Mouse (Mus musculus): ENCODE data around the gene Sirt2. TPM values are rescaled to one million over a fixed set of nuclear protein-coding genes. Genes with fewer than 3 reads are reported as not detected.

Gene Sirt2
- total and polyA plus RNA-seq, 3 experiments = 40.9 to 128 (median 68.3) TPM

GRCm38 (mm10) chr7:28780857-28781256 is 14.3 kb downstream of the Sirt2 start (continued):
- TF ChIP-seq KAT2A (IDR thresholded peaks at IDR 0.05; ENCODE audit: insufficient replicate concordance, low read length) (no peak), POLR2A (IDR thresholded peaks at IDR 0.05; ENCODE audit: low read depth, low read length) (no peak), MAX (IDR thresholded peaks at IDR 0.05; ENCODE audit: low read length) (peak; percentile 10; the same call in 1 of the 2 replicates), RCOR1 (conservative IDR thresholded peaks at IDR 0.05; ENCODE audit: low read depth, low read length) (peak; percentile 96)

- Histone ChIP-seq H3K4me3 (replicated peaks in 1 of 3; ENCODE audit: low read depth in 2 of 3, low read length in 2 of 3, poor library complexity in 1 of 3) (peak overlapping the region; percentile 20 to 31 (median 27)), H3K79me2 (replicated peaks; ENCODE audit: control insufficient read depth, extremely low read depth, insufficient read depth, poor library complexity, severe bottlenecking) (no peaks in the 10 kb centered on the region), H3K9ac (ENCODE audit: insufficient read depth, low read depth) (peak overlapping the region; percentile 64), H3K27ac (ENCODE audit: insufficient read depth, low read depth) (peak overlapping the region; percentile 99), H3K4me2 (ENCODE audit: insufficient read depth, low read depth, poor library complexity, severe bottlenecking) (peak overlapping the region; percentile 56), H3K4me1 (ENCODE audit: control insufficient read depth in 1 of 2, insufficient read depth in 2 of 2) (peaks cover 37 to 74% of the 10 kb centered on the region in 2 experiments), H3K27me3 (replicated peaks) (no peaks in the 10 kb centered on the region), H3K36me3 (replicated peaks in 1 of 2; ENCODE audit: control insufficient read depth in 1 of 2, insufficient read depth in 1 of 2, low read length in 1 of 2) (peaks cover 34 to 71% of the 10 kb centered on the region in 2 experiments), H3K9me3 (replicated peaks; ENCODE audit: low read length) (no peaks in the 10 kb centered on the region)
- dilution Hi-C loops (cut with MboI; ENCODE audit: extremely low pct_ligation_motif_present, extremely low pct_unique_long_range_greater_than_20kb, low sequenced_read_pairs) = no loop called here
- TF ChIP-seq MAX (IDR thresholded peaks at IDR 0.05; ENCODE audit: low read length) (peak; percentile 70), HCFC1 (IDR thresholded peaks at IDR 0.05; ENCODE audit: low read depth, low read length) (0 out of 2 replicates have a peak, but pooled peaks have one; percentile 20), POLR2A (IDR thresholded peaks at IDR 0.05; ENCODE audit: low read depth, low read length) (peak; percentile 53), TBP (conservative IDR thresholded peaks at IDR 0.05; ENCODE audit: low read depth, low read length) (0 out of 2 replicates have a peak, but pooled peaks have one; percentile 37), TCF12 (IDR thresholded peaks at IDR 0.05; ENCODE audit: low read depth, low read length) (0 out of 2 replicates have a peak, but pooled peaks have one; percentile 13), USF2 (conservative IDR thresholded peaks at IDR 0.05; ENCODE audit: low read depth, low read length) (no peak), JUND (conservative IDR thresholded peaks at IDR 0.05; ENCODE audit: low read depth, low read length) (no peak), ZKSCAN1 (IDR thresholded peaks at IDR 0.05; ENCODE audit: borderline replicate concordance, low read depth, low read length) (no peak), KAT2A (IDR thresholded peaks at IDR 0.05; ENCODE audit: insufficient replicate concordance, low read length) (no peak), POLR2AphosphoS2 (IDR thresholded peaks at IDR 0.05; ENCODE audit: low read depth, low read length) (0 out of 2 replicates have a peak, but pooled peaks have one; percentile 12), E2F4 (IDR thresholded peaks at IDR 0.05; ENCODE audit: insufficient replicate concordance, low read depth, low read length) (no peak), MXI1 (IDR thresholded peaks at IDR 0.05; ENCODE audit: low read depth, low read length) (peak; percentile 58), NELFE (IDR thresholded peaks at IDR 0.05; ENCODE audit: low read depth, low read length) (peak; percentile 48; the same call in 1 of the 2 replicates), SIN3A (IDR thresholded peaks at IDR 0.05; ENCODE audit: low read length) (peak; percentile 52), ELF1 (IDR thresholded peaks at IDR 0.05; ENCODE audit: low read depth, low read length) (peak; percentile 76)
- in situ Hi-C loops (cut with MboI; ENCODE audit: low pct_ligation_motif_present, low pct_unique_long_range_greater_than_20kb, low sequenced_read_pairs) = loop anchor here (25.0 kb wide), 1 partner anchor 256 kb away; no protein-coding TSS in a partner anchor
- DNase-seq (ENCODE audit: extremely low read depth) = peak; percentile 85
Observed at GRCm38 (mm10) chr7:28781261-28781663, 14.7 kb downstream of the Sirt2 start.

GRCm38 (mm10) chr7:28785161-28785560 is 18.6 kb downstream of the Sirt2 start:
- DNase-seq (ENCODE audit: extremely low read depth) = no peak
- Histone ChIP-seq H3K4me3 (replicated peaks in 1 of 3; ENCODE audit: low read depth in 2 of 3, low read length in 2 of 3, poor library complexity in 1 of 3) (no peak overlapping the region), H3K4me1 (ENCODE audit: control insufficient read depth in 1 of 2, insufficient read depth in 2 of 2) (peaks cover 47 to 96% of the 10 kb centered on the region in 2 experiments), H3K9ac (ENCODE audit: insufficient read depth, low read depth) (no peak overlapping the region), H3K27me3 (replicated peaks) (no peaks in the 10 kb centered on the region), H3K79me2 (replicated peaks; ENCODE audit: control insufficient read depth, extremely low read depth, insufficient read depth, poor library complexity, severe bottlenecking) (no peaks in the 10 kb centered on the region), H3K9me3 (replicated peaks; ENCODE audit: low read length) (no peaks in the 10 kb centered on the region), H3K4me2 (ENCODE audit: insufficient read depth, low read depth, poor library complexity, severe bottlenecking) (no peak overlapping the region), H3K27ac (ENCODE audit: insufficient read depth, low read depth) (no peak overlapping the region), H3K36me3 (replicated peaks in 1 of 2; ENCODE audit: control insufficient read depth in 1 of 2, insufficient read depth in 1 of 2, low read length in 1 of 2) (peaks cover 19 to 61% of the 10 kb centered on the region in 2 experiments)
- TF ChIP-seq UBTF (IDR thresholded peaks at IDR 0.05; ENCODE audit: low read depth, low read length) (no peak), GABPA (IDR thresholded peaks at IDR 0.05; ENCODE audit: insufficient replicate concordance, low read depth, low read length) (no peak), USF1 (IDR thresholded peaks at IDR 0.05; ENCODE audit: low read depth, low read length) (no peak), IRF4 (IDR thresholded peaks at IDR 0.05; ENCODE audit: low read depth, low read length) (no peak), JUN (IDR thresholded peaks at IDR 0.05; ENCODE audit: insufficient read depth, low read depth, low read length) (no peak), POLR2AphosphoS2 (IDR thresholded peaks at IDR 0.05; ENCODE audit: low read depth, low read length) (no peak), SMC3 (IDR thresholded peaks at IDR 0.05; ENCODE audit: low read depth, low read length) (no peak), MEF2A (IDR thresholded peaks at IDR 0.05; ENCODE audit: borderline replicate concordance, low read depth, low read length) (no peak), NELFE (IDR thresholded peaks at IDR 0.05; ENCODE audit: low read depth, low read length) (no peak), JUND (conservative IDR thresholded peaks at IDR 0.05; ENCODE audit: low read depth, low read length) (no peak), MAZ (IDR thresholded peaks at IDR 0.05; ENCODE audit: low read depth, low read length) (no peak), MYC (IDR thresholded peaks at IDR 0.05; ENCODE audit: low read depth, low read length) (no peak), TBP (conservative IDR thresholded peaks at IDR 0.05; ENCODE audit: low read depth, low read length) (no peak), ZMIZ1 (IDR thresholded peaks at IDR 0.05; ENCODE audit: low read depth, low read length) (no peak), KAT2A (IDR thresholded peaks at IDR 0.05; ENCODE audit: insufficient replicate concordance, low read length) (no peak)
- in situ Hi-C loops (cut with MboI; ENCODE audit: low pct_ligation_motif_present, low pct_unique_long_range_greater_than_20kb, low sequenced_read_pairs) (loop anchor here (25.0 kb wide), 1 partner anchor 252 kb away; no protein-coding TSS in a partner anchor), dilution Hi-C loops (cut with MboI; ENCODE audit: extremely low pct_ligation_motif_present, extremely low pct_unique_long_range_greater_than_20kb, low sequenced_read_pairs) (no loop called here)
